21 mouse cellular contexts compared by ENCODE assay signal in genomic region chr5:131828607-131829006, GRCm38 (mm10).
"Had no signal": no experiment of that assay in that cellular context is flagged by ENCODE, and none has a peak within 500 bp of the region (broad histone marks: within the 10 kb centered on the region; RNA-seq: fewer than 3 reads in every experiment).

No protein-coding gene starts in this region.

- DNase-seq: cerebellum, adult 2 months; cerebellum, adult 8-10 months; cerebellum, adult 9-11 months; cerebellum, postnatal 36 days; embryo, embryonic 11 days; forebrain, postnatal 0 days; gastrocnemius, postnatal 10 days; gastrocnemius, postnatal 14 days; gastrocnemius, postnatal 36 days had no signal

- H3K36me3 ChIP-seq: embryonic facial prominence, embryonic 12.5 days; embryonic facial prominence, embryonic 13.5 days; embryonic facial prominence, embryonic 15.5 days; forebrain, embryonic 10.5 days; forebrain, embryonic 12.5 days; forebrain, embryonic 15.5 days; heart, embryonic 10.5 days; heart, embryonic 12.5 days; heart, embryonic 13.5 days had no signal

- H3K27me3 ChIP-seq: embryonic facial prominence, embryonic 12.5 days; embryonic facial prominence, embryonic 13.5 days; embryonic facial prominence, embryonic 15.5 days; forebrain, embryonic 12.5 days; forebrain, embryonic 13.5 days; forebrain, embryonic 15.5 days; heart, embryonic 12.5 days; heart, embryonic 13.5 days had no signal

- H3K9me3 ChIP-seq: embryonic facial prominence, embryonic 12.5 days; embryonic facial prominence, embryonic 13.5 days; embryonic facial prominence, embryonic 15.5 days; forebrain, embryonic 12.5 days; forebrain, embryonic 13.5 days; forebrain, embryonic 15.5 days; heart, embryonic 10.5 days; heart, embryonic 12.5 days; heart, embryonic 13.5 days had no signal

- H3K27ac ChIP-seq: embryonic facial prominence, embryonic 12.5 days; embryonic facial prominence, embryonic 13.5 days; embryonic facial prominence, embryonic 15.5 days; forebrain, embryonic 10.5 days; forebrain, embryonic 12.5 days; forebrain, embryonic 13.5 days; forebrain, embryonic 15.5 days; heart, adult 2 months had no signal

- H3K4me3 ChIP-seq: embryonic facial prominence, embryonic 12.5 days; embryonic facial prominence, embryonic 13.5 days; embryonic facial prominence, embryonic 15.5 days; erythroblast, embryonic 14.5 days; forebrain, embryonic 10.5 days; forebrain, embryonic 12.5 days; forebrain, embryonic 13.5 days; forebrain, embryonic 15.5 days; heart, adult 2 months; heart, embryonic 10.5 days; heart, embryonic 12.5 days; heart, embryonic 13.5 days had no signal
